Mouse (Mus musculus) lung, adult 2 months (tissue): Measurements from ENCODE around the gene Nt5c. TPM values are rescaled to one million over a fixed set of nuclear protein-coding genes. Genes with fewer than 3 reads are reported as not detected.

Experiments used
- DNase-seq: peaks from one replicate; pipeline ENCODE4 v3.0.0; 2022
- H3K4me1 ChIP-seq: fragments of 200-500 bp; 2 replicates; pipeline ENCODE4 v1.6.1; 2011; ENCODE audit warnings: low read length; ENCODE audit not compliant: control insufficient read depth, insufficient read depth
- H3K4me3 ChIP-seq: fragments of 200-500 bp; replicated peaks from 2 replicates; pipeline ENCODE3; 2011; ENCODE audit warnings: low read depth, mild to moderate bottlenecking, control low read depth, low read length; ENCODE audit errors: extremely low read depth
- CTCF ChIP-seq: fragments of 200-500 bp; IDR thresholded peaks from 2 replicates; pipeline ENCODE4 v1.5.1; 2011; ENCODE audit warnings: mild to moderate bottlenecking, low read length, control low read depth; ENCODE audit not compliant: insufficient read depth
- POLR2A ChIP-seq: fragments of 200-500 bp; IDR thresholded peaks from 2 replicates; pipeline ENCODE4 v1.6.1; 2011; ENCODE audit warnings: low read depth, mild to moderate bottlenecking, control low read depth, low read length, borderline replicate concordance; ENCODE audit errors: extremely low read depth
- WGBS: fragments of 180-500 bp; shearing (Covaris S2); methylation state at CpG from one replicate; pipeline ENCODE4 v1.1.7; 2018; 5-methylcytosine and 5-hydroxymethylcytosine counted together
- polyA plus RNA-seq: library from polyadenylated mRNA; depleted of rRNA; stranded (reverse); fragments of >200 nt; gene quantifications from 2 replicates; pipeline ENCODE4 v1.2.3, GENCODE M21; 2012; rRNA removed

Gene Nt5c
- polyA plus RNA-seq, 1 experiment, result 54.9 TPM

- Histone ChIP-seq H3K4me3 (no peak overlapping the region), H3K4me1 (no peaks in the 10 kb centered on the region)
- TF ChIP-seq POLR2A (no peak), CTCF (no peak)
- DNase-seq, result no peak
- WGBS, result 80% methylated on average over 11 of the region's 11 CpGs
Observed at GRCm38 (mm10) chr11:115447321-115447885, 44.3 kb downstream of the Nt5c start.

GRCm38 (mm10) chr11:115446906-115447305 is 44.8 kb downstream of the Nt5c start:
- no peak for DNase-seq
- 23% methylated on average over 3 of the region's 3 CpGs for WGBS
- TF ChIP-seq POLR2A (no peak), CTCF (no peak)
- H3K4me3 ChIP-seq, result no peak overlapping the region
- H3K4me1 ChIP-seq, result no peaks in the 10 kb centered on the region

GRCm38 (mm10) chr11:115441417-115441816 is 50.2 kb downstream of the Nt5c start:
- no peaks in the 10 kb centered on the region for H3K4me1 ChIP-seq
- no peak for TF ChIP-seq CTCF
- DNase-seq, result no peak
- no peak overlapping the region for H3K4me3 ChIP-seq
- WGBS, result 72% methylated on average over 15 of the region's 15 CpGs

Other genes starting within 250 kb of the Nt5c start
- gene Grin2c, start 224.6 kb downstream of the Nt5c start, polyA plus RNA-seq, result 4.8 and 6.5 TPM in 2 replicates
- 11.1 and 13.0 TPM in 2 replicates for gene Fdxr, start 214.8 kb downstream of the Nt5c start, polyA plus RNA-seq
- 2.8 and 3.8 TPM in 2 replicates for gene Fads6, start 194.2 kb downstream of the Nt5c start, polyA plus RNA-seq
- 8.3 TPM in 1 of 2 replicates, not detected in the other for gene Otop2, start 184.7 kb downstream of the Nt5c start, polyA plus RNA-seq
- gene Ush1g, start 169.8 kb downstream of the Nt5c start, polyA plus RNA-seq, result 0.11 and 0.17 TPM in 2 replicates
- gene Otop3, start 157.1 kb downstream of the Nt5c start, polyA plus RNA-seq, result 0.05 and 7.8 TPM in 2 replicates
- gene Hid1, start 124.1 kb downstream of the Nt5c start, polyA plus RNA-seq, result 43.3 and 45.0 TPM in 2 replicates
- gene Cdr2l, start 109.9 kb downstream of the Nt5c start, polyA plus RNA-seq, result 29.1 and 33.8 TPM in 2 replicates
- 52.3 and 80.8 TPM in 2 replicates for gene Mrpl58, start 88.1 kb downstream of the Nt5c start, polyA plus RNA-seq
- 52.4 and 108 TPM in 2 replicates for gene Atp5h, start 71.9 kb downstream of the Nt5c start, polyA plus RNA-seq
- gene Kctd2, start 71.7 kb downstream of the Nt5c start, polyA plus RNA-seq, result 33.3 and 36.6 TPM in 2 replicates
- gene Trim80, start 51.3 kb downstream of the Nt5c start, polyA plus RNA-seq, result 0.07 and 0.13 TPM in 2 replicates
- 0.80 and 0.95 TPM in 2 replicates for gene Slc16a5, start 29.4 kb downstream of the Nt5c start, polyA plus RNA-seq
- 11.6 and 12.0 TPM in 2 replicates for gene Armc7, start 16.2 kb downstream of the Nt5c start, polyA plus RNA-seq
- 114 and 147 TPM in 2 replicates for gene Jpt1, start 22.5 kb upstream of the Nt5c start, polyA plus RNA-seq
- gene Sumo2, start 44.4 kb upstream of the Nt5c start, polyA plus RNA-seq, result 43.5 and 67.9 TPM in 2 replicates
- gene Nup85, start 72.6 kb upstream of the Nt5c start, polyA plus RNA-seq, result 32.8 and 41.8 TPM in 2 replicates
- gene Mrps7, start 112.1 kb upstream of the Nt5c start, polyA plus RNA-seq, result 13.0 and 15.8 TPM in 2 replicates
- 28.9 and 40.4 TPM in 2 replicates for gene Gga3, start 112.2 kb upstream of the Nt5c start, polyA plus RNA-seq
- gene Mif4gd, start 121.1 kb upstream of the Nt5c start, polyA plus RNA-seq, result 82.0 and 108 TPM in 2 replicates
- 38.4 and 45.9 TPM in 2 replicates for gene Slc25a19, start 136.4 kb upstream of the Nt5c start, polyA plus RNA-seq
- gene Grb2, start 216.7 kb upstream of the Nt5c start, polyA plus RNA-seq, result 38.3 and 46.6 TPM in 2 replicates